Mouse (Mus musculus): ENCODE results near the gene Wfdc15a.

Gene Wfdc15a

DNA sequence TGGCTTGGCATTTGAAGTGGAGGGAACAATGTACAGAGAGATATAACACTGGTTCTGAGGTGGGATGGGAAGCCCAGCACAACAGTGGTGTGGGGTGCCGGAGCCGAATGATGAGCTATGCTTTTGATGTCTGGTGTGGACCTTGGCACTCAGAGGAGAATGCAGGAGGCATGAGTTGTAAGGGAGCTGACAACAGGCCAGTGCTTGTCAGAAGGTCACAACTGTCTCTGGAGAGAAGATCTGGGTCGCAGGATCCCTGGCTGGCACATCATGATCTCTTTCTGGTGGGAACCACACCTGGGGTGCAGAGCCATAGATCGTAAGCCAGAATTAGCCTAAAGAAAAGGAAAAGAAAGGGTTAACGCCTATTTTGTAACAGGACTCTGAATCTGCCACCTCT lies 22.1 kb downstream of the Wfdc15a start:
- no peak for DNase-seq (ENCODE audit: low spot score)

GRCm38 (mm10) chr2:164175850-164176249 lies 24.1 kb downstream of the Wfdc15a start:
- DNase-seq (ENCODE audit: low spot score), result no peak

- DNase-seq (ENCODE audit: low spot score), result peak; percentile 73
These were observed 25.1 kb downstream of the Wfdc15a start for GRCm38 (mm10) chr2:164174649-164175395.

DNA sequence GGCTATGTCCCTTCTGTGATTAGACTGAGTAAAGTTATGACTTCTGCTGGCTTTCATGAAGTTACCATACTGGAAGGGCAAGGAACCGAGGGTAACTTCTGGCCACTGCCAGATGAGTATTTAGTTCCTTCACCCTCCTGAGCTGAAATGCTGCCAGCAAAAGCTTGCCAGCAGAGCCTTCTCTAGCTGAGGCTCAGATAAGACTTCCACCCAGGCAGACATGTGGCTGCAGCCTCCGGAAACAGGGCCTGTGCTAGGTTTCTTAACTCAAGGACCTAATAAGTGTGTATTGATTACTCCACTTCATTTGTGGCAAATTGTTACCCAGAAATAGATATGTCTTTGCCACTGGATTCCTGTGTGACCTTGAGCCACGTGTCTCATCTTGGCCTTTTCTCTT lies 26.5 kb downstream of the Wfdc15a start:
- no peak for DNase-seq (ENCODE audit: low spot score)

- no peak for DNase-seq (ENCODE audit: low spot score)
These were observed 29.0 kb downstream of the Wfdc15a start, which contains the start of gene Kcns1 for GRCm38 (mm10) chr2:164170902-164171301. Gene Kcns1, minus strand, starts transcription at chr2:164171113.

GRCm38 (mm10) chr2:164170326-164170725 lies 29.6 kb downstream of the Wfdc15a start:
- no peak for DNase-seq (ENCODE audit: low spot score)

GRCm38 (mm10) chr2:164168571-164168946 lies 31.4 kb downstream of the Wfdc15a start:
- peak; percentile 19 for DNase-seq (ENCODE audit: low spot score)

GRCm38 (mm10) chr2:164167752-164168570 lies 32.0 kb downstream of the Wfdc15a start:
- no peak for DNase-seq (ENCODE audit: low spot score)

DNA sequence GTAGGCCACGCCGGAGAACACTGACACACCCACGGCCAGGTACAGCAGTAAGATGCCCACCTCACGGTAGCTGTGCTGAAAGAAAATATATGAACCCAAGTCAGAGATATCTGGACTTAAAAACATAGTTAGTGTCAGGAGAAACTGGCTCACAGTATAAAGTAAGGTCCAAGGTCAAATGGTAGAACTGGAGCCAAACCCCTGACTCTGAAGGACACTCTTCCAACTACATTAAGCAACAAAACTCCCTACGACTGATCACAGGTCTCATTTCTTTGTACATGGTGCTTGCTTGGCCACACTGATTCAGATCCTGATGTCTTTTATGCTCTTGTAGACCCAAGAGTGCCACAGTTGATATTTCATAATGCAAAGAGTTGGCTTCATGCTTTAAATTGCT lies 35.0 kb downstream of the Wfdc15a start:
- DNase-seq (ENCODE audit: low spot score), result no peak

GRCm38 (mm10) chr2:164161515-164162055 lies 38.3 kb downstream of the Wfdc15a start:
- DNase-seq (ENCODE audit: low spot score), result no peak

GRCm38 (mm10) chr2:164158838-164159237 lies 41.1 kb downstream of the Wfdc15a start:
- DNase-seq (ENCODE audit: low spot score), result no peak

DNA sequence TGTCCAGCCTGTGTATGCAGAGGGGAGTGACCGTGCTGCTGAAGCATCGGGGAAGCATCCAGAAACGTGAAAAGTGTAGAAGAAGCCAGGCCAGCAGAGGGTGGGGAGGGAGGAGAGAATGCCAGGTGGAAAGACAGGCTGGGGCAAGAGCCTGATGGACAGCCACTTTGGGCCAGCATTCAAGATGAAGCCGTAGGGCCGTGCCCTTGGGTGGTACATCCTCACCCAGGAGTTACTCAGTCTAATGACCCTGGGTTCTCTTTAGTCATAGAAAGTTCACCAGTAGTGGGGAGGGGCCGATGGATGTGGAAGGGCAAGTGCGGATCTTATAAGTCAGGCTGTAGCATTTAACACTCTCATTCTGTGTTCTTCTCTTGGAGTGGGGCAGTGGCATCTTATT lies 43.8 kb downstream of the Wfdc15a start:
- no peak for DNase-seq (ENCODE audit: low spot score)

DNA sequence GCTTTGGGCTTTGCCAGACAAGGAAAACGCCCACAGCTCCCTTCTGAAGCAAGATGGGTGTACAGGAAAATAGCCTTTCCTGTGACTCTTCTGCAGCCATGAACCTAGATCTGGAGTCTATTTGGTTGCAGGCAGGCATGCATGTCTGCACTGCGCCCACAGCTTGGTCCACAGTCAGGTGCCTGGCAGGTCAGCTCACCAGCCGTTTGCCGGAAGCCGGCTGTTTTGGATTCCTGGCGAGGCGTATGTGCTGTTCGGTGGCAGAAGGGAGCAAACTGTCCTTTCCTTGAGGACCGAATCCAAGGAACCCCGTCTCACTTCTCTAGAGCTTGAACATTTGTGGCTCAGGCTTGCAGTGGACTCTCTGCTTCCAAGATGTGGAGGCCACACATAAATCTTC lies 45.9 kb downstream of the Wfdc15a start:
- DNase-seq (ENCODE audit: low spot score), result no peak

- no peak for DNase-seq (ENCODE audit: low spot score)
These were observed 47.6 kb downstream of the Wfdc15a start for GRCm38 (mm10) chr2:164152341-164152740.

- no peak for DNase-seq (ENCODE audit: low spot score)
These were observed 49.7 kb downstream of the Wfdc15a start for GRCm38 (mm10) chr2:164150086-164150760.
